Mouse (Mus musculus) left cerebral cortex, postnatal 25 days (tissue): ENCODE measurements at regions not wholly inside any gene's neighbourhood (a gene's known extent, or its start where the extent isn't known, plus 50 kb on each side); places are given as distances from the start of the nearest gene placed in this dataset.
A peak's percentile ranks its signal among the peaks of the same experiment; 100 is the strongest.

ENCODE experiments used
- DNase-seq, 2 experiments: peaks; one replicate each; pipeline ENCODE4 v3.0.0; 2022; ENCODE audit warnings: low spot score in 2 of 2, mixed read lengths in 1 of 2
- intact Hi-C: fragments of 180-260 bp; cut with DNase I; formaldehyde crosslinking; loops from one replicate; pipeline ENCODE4 v1.15.1; 2025

DNA sequence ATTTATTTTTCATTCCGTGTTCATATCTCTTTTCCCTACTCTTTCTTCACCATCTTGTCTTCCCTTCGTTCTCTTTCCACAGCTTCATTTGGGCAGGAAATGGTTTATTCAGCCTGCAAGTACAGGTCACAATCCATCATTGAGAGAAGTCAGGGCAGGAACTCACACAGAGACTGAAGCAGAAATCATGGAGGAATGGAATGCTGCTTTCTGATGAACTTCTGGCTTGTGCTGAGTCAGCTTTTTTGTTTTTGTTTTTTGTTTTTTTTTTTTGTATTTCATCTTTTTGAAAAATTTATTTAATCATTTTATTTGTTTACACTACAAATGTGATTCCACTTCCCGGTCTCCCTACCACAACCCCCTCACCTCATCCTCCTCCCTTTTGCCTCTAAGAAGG lies 51.2 kb upstream of the Suclg2 start:
- intact Hi-C loops = no loop called here

DNA sequence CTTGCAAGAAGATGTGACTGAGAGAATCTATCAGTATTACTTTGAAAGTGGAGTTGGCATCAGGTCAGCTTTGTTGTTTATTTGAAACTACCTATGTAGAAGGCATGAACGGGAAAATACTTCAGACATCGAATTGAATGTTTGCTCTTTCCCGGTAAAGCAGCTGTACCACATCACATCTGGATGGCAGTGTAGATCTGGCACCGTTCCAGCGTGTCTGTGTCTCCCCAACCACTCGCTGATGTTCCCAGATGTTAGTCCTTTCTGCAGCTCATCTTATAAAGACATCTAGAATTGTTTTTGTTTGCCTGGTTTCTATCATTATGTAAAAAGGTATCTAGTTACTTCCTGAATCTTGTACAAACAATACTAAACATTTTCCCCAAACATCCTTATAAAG lies 83.1 kb upstream of the Suclg2 start:
- intact Hi-C loops = no loop called here
- DNase-seq = no peak

More for the DNA sequence above, 51.2 kb upstream of the Suclg2 start:
- no peak for DNase-seq

DNA sequence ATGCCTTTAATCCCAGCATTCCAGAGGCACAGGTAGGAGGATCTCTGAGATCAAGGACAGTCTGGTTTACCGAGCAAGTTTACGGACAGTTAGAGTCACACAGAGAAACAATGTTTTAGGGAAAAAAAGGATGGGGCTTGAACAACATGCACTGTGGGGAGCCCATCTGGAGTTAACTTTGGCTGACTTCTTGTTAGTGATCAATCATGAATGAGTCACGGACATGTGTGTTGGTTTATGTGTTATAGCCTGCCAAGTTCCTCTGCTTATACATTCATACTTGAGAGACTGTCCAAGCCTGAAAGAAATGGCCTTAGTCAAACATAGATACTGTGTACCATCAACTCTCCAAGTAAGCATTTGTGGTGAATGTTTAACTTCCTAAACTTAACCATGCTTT lies 122.9 kb upstream of the Suclg2 start:
- intact Hi-C loops = no loop called here
- DNase-seq = no peak

DNA sequence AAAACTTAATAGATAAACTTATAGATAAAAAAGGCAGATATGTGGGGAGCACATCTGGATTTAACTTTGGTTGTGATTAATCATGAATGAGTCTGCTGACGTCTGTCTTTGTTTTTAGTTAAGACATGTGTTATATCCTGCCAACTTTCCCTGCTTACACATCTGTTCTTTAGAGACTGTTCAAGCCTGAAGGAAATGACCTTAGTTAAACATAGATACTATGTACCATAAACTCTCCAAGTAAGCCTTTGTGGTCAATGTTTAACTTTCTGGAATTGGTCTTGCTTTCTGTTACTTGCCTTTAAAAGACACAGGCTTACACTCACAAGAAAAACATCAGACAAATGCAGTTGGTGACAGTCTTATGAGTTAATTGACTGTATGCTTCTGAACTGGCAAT lies 127.9 kb upstream of the Suclg2 start:
- no peak for DNase-seq
- intact Hi-C loops = no loop called here

DNA sequence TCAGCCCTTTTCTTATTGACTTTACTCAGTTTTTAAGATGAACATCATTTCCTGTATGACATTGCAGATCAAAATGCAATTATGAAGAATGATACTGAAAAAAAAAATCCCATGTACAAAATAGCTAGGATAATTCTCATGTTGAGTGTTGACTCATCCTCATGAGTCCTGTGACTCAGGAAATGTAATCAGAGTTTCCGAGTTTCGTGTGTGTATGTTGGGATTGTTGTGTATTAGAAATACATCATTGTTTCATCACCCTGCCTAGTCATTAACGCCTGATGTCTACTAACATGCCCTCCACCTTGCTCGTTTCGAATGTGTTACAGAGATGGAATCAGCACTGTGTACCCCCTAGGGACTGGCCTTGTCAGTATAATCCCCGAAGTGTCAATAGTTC lies 156.9 kb upstream of the Suclg2 start:
- intact Hi-C loops = no loop called here
- no peak for DNase-seq

DNA sequence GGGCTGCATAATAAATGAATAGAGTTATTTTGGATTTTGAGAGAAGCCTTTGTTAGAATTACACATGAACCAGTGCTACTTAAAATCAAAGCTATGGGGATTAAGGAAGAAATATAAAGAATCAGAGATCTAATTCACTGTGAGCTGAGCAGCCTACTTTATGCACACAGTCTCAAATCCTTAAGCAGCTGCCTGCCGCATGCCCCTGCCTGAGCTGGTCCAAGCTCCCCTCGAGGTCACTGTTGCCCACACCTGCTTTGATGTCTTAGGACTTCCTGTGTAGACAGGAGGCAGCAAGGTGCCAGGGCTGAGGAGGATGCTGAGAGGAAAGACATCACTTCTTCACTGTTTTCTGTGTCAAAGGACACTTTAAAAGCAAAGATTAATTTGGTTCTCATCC lies 157.7 kb upstream of the Suclg2 start:
- no peak for DNase-seq
- intact Hi-C loops = no loop called here

DNA sequence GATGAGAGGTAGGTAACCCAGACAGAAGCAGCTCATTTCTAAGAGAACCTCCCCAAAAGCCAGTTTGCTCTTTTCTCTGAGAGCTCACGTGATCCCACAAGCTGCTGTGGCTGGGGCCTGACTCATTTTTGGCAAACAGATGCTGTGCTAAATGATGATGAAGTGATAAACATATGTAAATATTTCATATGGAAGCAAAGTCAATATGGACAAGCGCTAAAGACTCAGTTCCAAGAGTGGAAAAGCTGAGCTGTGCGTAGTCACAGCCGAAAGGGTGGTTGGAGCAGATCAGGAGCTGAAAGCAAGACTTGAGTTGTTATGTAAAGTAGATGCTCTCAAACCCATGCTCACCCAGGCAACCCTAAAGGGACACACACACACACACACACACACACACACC lies 168.0 kb upstream of the Suclg2 start:
- peak; percentile 8 to 62 for DNase-seq

DNA sequence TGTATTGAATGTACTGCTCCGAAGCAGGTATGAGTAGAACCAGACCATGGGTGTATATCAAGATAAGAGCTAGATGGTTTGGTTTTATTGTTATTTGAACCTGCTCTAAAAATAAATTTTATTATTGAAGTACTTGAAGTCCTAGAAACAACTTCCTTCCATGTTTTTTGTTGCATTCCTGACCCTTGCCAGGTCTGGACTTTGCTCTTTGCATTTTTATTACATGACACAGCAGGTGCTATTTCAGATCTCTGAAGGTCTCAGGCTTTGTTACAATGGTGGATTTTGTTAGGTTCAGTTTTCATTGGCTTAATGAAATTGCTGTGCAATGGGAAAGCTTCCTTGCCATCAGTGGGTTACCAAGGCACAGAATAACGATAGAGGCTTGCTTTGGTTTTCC lies 184.0 kb upstream of the Suclg2 start:
- intact Hi-C loops = loop anchor here (10.0 kb wide), 1 partner anchor 192 kb away; no protein-coding TSS in a partner anchor
- DNase-seq = no peak

More for the DNA sequence above, 168.0 kb upstream of the Suclg2 start:
- intact Hi-C loops = no loop called here

DNA sequence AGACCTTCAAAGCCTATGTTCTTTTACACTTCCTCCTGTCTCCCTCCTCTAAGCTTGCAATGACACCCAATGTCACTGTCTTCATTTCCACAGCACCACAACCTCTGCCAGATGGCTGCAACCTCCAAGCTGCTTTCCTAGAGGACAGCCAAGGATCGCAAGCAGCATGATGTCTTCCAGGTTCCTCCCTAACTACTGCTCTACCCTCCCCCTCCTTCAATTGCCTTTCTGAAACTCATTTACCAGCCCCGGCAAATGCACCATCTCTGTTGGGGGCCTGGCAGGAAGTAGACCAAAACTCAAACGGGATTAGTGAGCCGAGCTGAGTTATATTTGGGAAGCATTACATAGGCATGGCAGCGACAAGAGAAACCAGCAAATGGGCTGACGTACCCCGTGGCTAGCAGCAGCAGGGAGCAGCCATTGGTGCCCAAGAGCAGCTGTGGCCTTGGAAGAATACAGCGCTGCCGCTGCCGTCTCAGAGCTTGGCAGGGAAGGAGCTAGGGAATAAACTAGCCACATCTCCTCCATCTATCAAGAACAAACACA lies 185.6 kb upstream of the Suclg2 start:
- intact Hi-C loops = loop anchor here (10.0 kb wide), 1 partner anchor 191 kb away; no protein-coding TSS in a partner anchor
- peak in 1 of 2 experiments; percentile 29 for DNase-seq

DNA sequence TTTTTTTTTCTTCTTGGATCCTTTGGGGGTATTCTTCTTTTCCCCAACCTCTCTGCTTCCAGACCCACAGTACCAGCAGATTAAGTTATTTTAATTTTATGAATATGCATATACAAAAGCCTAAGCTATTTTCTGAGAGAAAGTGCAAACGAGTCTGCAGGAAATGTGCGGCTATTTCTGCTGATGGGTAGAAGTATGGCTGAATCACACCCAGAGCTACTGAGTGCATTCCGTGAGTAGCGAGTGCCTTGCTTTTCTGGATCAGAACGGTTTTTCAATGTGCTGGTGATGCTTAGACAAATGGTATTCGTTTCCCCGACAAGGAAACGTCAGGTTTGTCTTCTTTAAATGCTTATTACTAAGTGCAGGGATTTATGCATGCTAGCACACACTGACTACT lies 186.5 kb upstream of the Suclg2 start:
- DNase-seq = peak; percentile 14 to 77
- intact Hi-C loops = loop anchor here (10.0 kb wide), 1 partner anchor 190 kb away; no protein-coding TSS in a partner anchor

DNA sequence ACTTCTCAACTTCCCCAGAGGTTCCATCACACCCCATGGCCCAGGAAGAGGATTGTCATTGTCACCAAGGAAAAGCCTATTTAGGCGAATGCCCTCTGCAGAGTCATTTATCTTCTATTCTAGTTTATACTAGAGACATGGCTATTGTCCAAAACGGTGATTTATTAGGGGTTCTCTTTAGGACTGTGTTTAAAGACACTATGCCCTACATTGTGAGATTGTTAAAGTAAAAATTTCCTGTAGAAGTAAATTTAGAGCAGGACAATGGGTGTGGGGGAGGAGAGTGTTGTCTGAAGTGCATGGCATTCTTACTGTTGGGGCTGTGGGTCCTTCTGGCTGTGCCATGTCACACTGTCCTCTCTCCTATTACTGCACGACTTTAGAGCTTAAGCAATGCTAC lies 191.2 kb upstream of the Fam19a1 start:
- intact Hi-C loops = no loop called here
- DNase-seq = no peak

DNA sequence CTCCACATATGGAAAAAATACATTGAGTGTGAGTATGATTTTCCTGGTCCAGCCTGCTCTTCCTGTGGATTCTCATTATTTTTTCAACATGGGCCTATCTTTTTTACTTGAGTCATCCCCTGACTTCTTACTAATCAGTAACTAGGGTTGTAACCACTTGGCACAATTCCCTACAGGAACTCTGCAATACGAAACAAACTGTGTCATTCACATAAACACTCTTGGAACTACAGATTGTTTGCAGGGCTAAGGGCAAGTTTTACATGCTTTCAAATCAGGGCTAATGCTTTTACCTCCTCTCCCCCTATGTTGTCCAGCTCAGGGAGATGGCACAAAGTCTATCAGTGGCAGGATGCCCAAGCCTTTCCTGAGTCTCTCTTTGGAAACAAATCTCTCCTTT lies 178.4 kb upstream of the Fam19a1 start:
- DNase-seq = no peak
- intact Hi-C loops = no loop called here

DNA sequence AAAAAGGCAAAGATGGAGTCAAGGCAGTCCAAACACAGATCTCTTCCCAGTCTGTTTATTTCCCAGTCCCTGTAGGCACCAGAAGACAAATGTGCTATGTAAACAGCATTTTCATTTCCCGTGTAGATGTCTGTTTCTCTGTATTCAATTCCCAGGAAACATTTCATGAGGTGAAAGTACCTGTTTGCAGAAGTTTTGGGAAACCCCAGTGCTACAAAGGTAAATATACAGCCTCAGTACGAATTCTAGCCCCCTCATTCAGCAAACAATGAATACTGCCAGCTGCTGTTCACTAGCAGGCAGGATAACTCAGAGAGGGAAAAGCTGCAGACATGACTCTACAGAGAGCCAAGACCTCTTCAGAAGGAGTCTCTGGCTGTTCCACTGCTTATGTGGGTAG lies 176.4 kb upstream of the Fam19a1 start:
- intact Hi-C loops = no loop called here
- no peak for DNase-seq

DNA sequence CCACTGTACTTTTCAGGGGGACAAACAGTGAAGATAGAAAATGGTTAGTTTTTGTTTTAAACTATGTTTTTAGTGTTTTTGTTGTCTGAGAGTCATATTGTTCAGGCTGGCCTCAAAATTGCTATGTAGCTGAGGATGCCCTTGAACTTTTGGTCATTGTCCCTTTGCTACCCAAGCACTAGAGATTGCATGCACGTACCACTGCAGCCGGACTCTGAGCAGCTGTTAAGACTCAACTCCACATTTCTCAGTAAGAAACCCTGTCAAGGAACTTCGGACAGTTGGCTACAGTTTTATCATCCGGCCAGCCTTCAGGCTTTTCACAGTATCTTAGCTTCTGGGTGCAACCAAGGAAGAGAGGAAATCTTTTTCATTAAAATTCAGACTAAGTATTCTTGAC lies 173.9 kb upstream of the Fam19a1 start:
- intact Hi-C loops = no loop called here
- DNase-seq = no peak

DNA sequence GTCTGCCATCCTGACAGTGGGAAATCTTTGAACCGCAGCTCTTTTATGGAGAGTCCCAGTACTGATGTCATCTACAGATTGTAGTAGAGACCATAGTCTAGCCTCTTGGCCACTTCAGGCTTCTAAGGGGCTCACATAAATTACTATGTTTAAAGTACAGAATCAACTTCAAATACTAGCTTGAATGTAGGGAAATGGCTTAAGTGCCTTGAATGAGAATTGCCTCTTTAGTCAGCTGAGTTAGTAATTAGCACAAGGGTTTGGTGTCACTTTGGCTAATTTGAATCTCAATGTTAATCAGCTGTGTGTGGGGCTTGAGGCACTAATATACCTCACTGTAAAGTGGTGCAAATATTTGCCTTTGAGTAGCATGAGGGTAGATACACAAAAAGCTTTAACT lies 152.2 kb upstream of the Fam19a1 start:
- intact Hi-C loops = no loop called here
- no peak for DNase-seq

DNA sequence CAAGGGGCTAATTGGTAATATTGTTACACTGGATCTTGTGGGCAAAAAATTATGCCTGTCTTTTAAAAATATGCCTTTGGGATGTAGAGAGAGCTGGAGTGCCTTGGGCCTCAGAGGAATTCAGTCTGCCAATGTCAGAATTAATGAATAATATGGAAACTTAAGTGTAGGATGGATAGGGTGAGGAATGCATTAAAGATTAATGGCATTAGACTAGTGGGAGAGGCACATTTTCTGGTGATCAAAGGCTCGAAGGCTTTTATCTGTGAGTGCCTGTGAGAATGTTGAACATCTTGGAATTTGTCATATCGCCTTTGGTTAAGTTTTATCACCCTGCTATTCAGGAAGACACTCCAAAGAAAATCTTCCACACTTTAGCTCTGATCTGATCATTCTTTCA lies 146.7 kb upstream of the Fam19a1 start:
- no peak for DNase-seq
- intact Hi-C loops = no loop called here

DNA sequence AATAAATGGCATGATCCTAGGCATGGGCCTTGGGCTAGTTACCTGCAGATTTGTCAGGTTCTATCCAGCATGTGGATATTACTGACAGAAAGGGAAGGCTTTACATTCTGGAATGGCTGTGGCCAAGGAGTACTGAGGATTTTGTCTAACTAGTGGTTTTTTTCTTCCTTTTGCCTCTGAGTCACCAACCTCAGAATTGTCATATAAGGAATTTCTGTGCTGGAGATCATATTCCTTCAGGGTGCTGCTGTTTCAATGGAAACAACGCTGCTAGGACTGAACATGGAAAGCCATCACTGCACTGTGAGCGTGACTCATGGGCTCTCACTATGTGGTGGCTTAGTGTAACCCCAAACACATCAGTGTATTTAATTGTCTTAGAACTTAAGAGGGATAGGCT lies 137.0 kb upstream of the Fam19a1 start:
- no peak for DNase-seq
- intact Hi-C loops = no loop called here

DNA sequence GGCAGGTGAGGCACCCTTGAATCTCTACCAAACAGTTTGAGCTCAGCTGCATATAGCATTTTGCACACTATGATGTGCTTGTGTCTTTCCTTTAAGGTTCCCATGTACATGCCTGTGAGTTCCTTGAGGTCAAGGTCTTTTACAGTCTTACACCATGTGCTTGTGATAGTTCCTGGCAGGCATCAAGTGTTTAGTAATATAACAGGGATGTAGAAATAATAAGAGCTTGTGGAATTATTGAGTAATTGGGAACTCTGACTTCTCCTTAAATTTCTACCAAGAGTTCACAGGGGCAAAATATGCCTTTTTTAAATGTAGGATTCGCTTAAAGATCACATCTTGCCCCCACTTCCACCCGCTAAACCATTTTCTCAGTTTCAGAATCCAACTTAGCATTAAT lies 115.9 kb upstream of the Fam19a1 start:
- intact Hi-C loops = no loop called here
- no peak for DNase-seq

DNA sequence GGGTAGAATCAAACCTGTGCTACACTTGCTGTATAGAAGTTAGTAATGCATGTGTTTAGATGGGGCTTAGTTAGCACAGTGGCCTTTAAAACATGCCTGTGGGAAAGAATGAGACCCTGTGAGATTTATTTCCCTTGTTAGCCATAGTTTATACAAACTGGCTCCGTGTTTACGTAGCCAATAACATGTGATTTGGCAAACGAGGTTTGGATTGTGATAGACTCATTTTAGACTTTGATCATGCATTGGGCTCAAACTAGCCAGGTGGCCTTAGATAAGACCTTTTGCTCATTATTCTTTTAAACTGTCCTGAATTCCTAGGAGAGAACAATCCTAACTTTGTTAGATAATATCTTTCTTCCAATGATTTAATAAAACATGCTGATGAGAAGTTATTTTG lies 115.2 kb upstream of the Fam19a1 start:
- intact Hi-C loops = no loop called here
- DNase-seq = no peak

DNA sequence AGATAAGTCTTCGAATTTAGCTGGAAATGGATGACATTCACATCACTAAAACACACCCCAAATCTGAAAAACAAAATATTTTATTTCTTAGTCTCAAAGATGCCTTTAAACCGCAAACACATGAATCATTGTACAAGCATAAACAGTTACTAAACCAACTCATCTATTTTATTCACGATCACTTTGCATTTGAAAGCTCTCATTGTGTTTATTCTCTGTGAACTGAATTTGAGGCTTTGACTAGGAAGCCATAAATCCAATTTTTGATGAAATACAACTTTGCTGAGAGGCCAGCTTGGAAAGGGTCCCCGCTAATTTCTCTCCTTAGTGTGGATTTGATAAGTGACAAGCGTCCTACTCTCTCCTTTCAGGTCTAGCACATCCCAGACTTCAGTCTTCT lies 113.5 kb upstream of the Fam19a1 start:
- intact Hi-C loops = no loop called here
- no peak for DNase-seq

DNA sequence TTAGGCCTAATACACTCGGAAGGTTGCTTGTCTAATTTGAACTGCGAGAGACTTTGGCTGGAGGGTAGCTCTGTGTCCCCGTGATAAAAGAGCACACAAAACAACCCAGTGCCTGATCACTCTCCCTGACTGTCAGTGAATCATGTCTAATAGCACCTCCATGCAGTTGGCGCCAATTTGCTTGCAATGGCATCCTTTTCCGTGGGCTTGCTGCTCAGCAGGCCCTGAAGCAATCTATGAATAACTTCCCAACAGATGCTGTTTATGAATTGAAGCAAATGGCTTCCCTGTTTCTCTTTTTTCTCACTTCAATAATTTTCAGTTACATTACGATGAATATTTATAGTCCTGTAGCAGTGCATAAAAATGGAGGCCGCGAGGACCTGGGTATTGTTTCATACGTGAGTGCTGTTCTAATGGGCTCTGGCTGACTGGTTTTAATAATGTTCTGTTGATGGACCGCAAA lies 112.9 kb upstream of the Fam19a1 start:
- DNase-seq = peak; percentile 41 to 81
- intact Hi-C loops = no loop called here

DNA sequence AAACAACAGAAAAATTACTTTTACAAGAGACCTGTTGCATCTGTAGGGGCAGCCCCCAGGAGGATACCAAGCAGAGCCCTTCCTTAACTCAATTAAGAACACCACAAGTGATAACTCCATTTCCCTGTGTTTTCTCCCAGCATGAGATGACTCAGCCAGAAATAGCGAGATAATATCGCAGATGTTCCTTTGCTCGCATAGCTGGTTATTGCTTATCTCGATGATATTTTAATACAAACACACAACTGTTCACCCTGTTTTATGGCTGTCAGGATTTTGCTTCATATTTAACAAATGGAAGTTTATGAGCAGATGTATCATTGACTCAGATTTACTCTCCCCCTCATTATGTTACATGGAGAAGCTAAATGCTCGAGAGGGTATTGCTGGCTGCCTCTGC lies 101.7 kb upstream of the Fam19a1 start:
- intact Hi-C loops = no loop called here
- DNase-seq = no peak
